Mouse (Mus musculus): ENCODE results near the gene Gm12184. TPM values are rescaled to one million over a fixed set of nuclear protein-coding genes. Genes with fewer than 3 reads are reported as not detected.

The Gm12184 gene
- polyA plus RNA-seq, 1 experiment from 2014 or later, result 4.4 TPM

GRCm38 (mm10) chr11:48862784-48863319 lies 36.4 kb upstream of the Gm12184 start:
- Histone ChIP-seq H3K27me3 (replicated peaks; ENCODE audit: insufficient read depth, low read length) (no peaks in the 10 kb centered on the region), H3K4me2 (replicated peaks; ENCODE audit: low read depth, low read length) (no peak overlapping the region), H3K4me3 (ENCODE audit: low read depth, low read length) (no peak overlapping the region), H3K9me3 (ENCODE audit: low read length) (no peaks in the 10 kb centered on the region), H3K4me1 (ENCODE audit: insufficient read depth, low read depth, low read length) (no peaks in the 10 kb centered on the region; the same call in 1 of the 2 replicates), H3K36me3 (ENCODE audit: insufficient read depth, low read length) (peaks cover 5% of the 10 kb centered on the region), H3K9ac (replicated peaks; ENCODE audit: low read depth) (no peak overlapping the region), H3K27ac (ENCODE audit: low read length) (no peak overlapping the region)
- no peak for DNase-seq (ENCODE audit: low spot score)
- 73% methylated on average over 1 of the region's 1 CpGs for WGBS
- TF ChIP-seq EP300 (IDR thresholded peaks at IDR 0.05) (no peak), CTCF (IDR thresholded peaks at IDR 0.05) (no peak)
- ATAC-seq, result no peak

GRCm38 (mm10) chr11:48859014-48859413 lies 32.6 kb upstream of the Gm12184 start:
- Histone ChIP-seq H3K9me3 (ENCODE audit: low read length) (no peaks in the 10 kb centered on the region), H3K27ac (ENCODE audit: low read length) (no peak overlapping the region), H3K36me3 (ENCODE audit: insufficient read depth, low read length) (no peaks in the 10 kb centered on the region), H3K4me3 (ENCODE audit: low read depth, low read length) (no peak overlapping the region), H3K27me3 (replicated peaks; ENCODE audit: insufficient read depth, low read length) (no peaks in the 10 kb centered on the region), H3K4me2 (replicated peaks; ENCODE audit: low read depth, low read length) (no peak overlapping the region), H3K9ac (replicated peaks; ENCODE audit: low read depth) (no peak overlapping the region), H3K4me1 (ENCODE audit: insufficient read depth, low read depth, low read length) (no peaks in the 10 kb centered on the region; the same call in 1 of the 2 replicates)
- TF ChIP-seq EP300 (IDR thresholded peaks at IDR 0.05), result no peak
- peak; percentile 91 for TF ChIP-seq CTCF (IDR thresholded peaks at IDR 0.05)
- ATAC-seq, result no peak
- peak; percentile 83 for DNase-seq (ENCODE audit: low spot score)
- whole genome bisulfite sequencing, result 0% methylated on average over 6 of the region's 6 CpGs

GRCm38 (mm10) chr11:48853474-48854180 lies 27.2 kb upstream of the Gm12184 start:
- ATAC-seq, result peak; percentile 33
- TF ChIP-seq CTCF (IDR thresholded peaks at IDR 0.05) (peak; percentile 49), EP300 (IDR thresholded peaks at IDR 0.05) (no peak)
- Histone ChIP-seq H3K36me3 (ENCODE audit: insufficient read depth, low read length) (no peaks in the 10 kb centered on the region), H3K9me3 (ENCODE audit: low read length) (no peaks in the 10 kb centered on the region), H3K4me2 (replicated peaks; ENCODE audit: low read depth, low read length) (peak overlapping the region; percentile 59), H3K9ac (replicated peaks; ENCODE audit: low read depth) (no peak overlapping the region; the same call in 1 of the 2 replicates), H3K27ac (ENCODE audit: low read length) (no peak overlapping the region), H3K27me3 (replicated peaks; ENCODE audit: insufficient read depth, low read length) (no peaks in the 10 kb centered on the region), H3K4me1 (ENCODE audit: insufficient read depth, low read depth, low read length) (peaks cover 5% of the 10 kb centered on the region; the same call in 1 of the 2 replicates), H3K4me3 (ENCODE audit: low read depth, low read length) (peak overlapping the region; percentile 48)
- under 1% methylated on average over 31 of the region's 31 CpGs for WGBS
- peak; percentile 78 for DNase-seq (ENCODE audit: low spot score)

- DNase-seq (ENCODE audit: low spot score), result no peak
- Histone ChIP-seq H3K4me2 (replicated peaks; ENCODE audit: low read depth, low read length) (peak overlapping the region; percentile 59), H3K9me3 (ENCODE audit: low read length) (no peaks in the 10 kb centered on the region), H3K4me1 (ENCODE audit: insufficient read depth, low read depth, low read length) (peaks cover 5% of the 10 kb centered on the region; the same call in 1 of the 2 replicates), H3K36me3 (ENCODE audit: insufficient read depth, low read length) (no peaks in the 10 kb centered on the region), H3K4me3 (ENCODE audit: low read depth, low read length) (peak overlapping the region; percentile 48), H3K27ac (ENCODE audit: low read length) (no peak overlapping the region), H3K27me3 (replicated peaks; ENCODE audit: insufficient read depth, low read length) (no peaks in the 10 kb centered on the region), H3K9ac (replicated peaks; ENCODE audit: low read depth) (peak overlapping the region; percentile 24; the same call in 1 of the 2 replicates)
- TF ChIP-seq EP300 (IDR thresholded peaks at IDR 0.05) (no peak), CTCF (IDR thresholded peaks at IDR 0.05) (no peak)
- WGBS, result 10% methylated on average over 23 of the region's 23 CpGs
- no peak for ATAC-seq
These were observed 26.4 kb upstream of the Gm12184 start for GRCm38 (mm10) chr11:48852624-48853473.

- 79% methylated on average over 4 of the region's 4 CpGs for WGBS
- 0 out of 2 replicates have a peak, but pooled peaks cover 5% of the 10 kb centered on the region for H3K4me1 ChIP-seq (ENCODE audit: insufficient read depth, low read depth, low read length)
- H3K27me3 ChIP-seq (replicated peaks; ENCODE audit: insufficient read depth, low read length), result no peaks in the 10 kb centered on the region
- no peak overlapping the region for H3K9ac ChIP-seq (replicated peaks; ENCODE audit: low read depth)
- DNase-seq (ENCODE audit: low spot score) (no peak), ATAC-seq (no peak)
- H3K36me3 ChIP-seq (ENCODE audit: insufficient read depth, low read length), result no peaks in the 10 kb centered on the region
- no peak overlapping the region for H3K4me2 ChIP-seq (replicated peaks; ENCODE audit: low read depth, low read length)
- no peak overlapping the region for H3K4me3 ChIP-seq (ENCODE audit: low read depth, low read length)
- TF ChIP-seq CTCF (IDR thresholded peaks at IDR 0.05), result no peak
- no peak for TF ChIP-seq EP300 (IDR thresholded peaks at IDR 0.05)
- no peak overlapping the region for H3K27ac ChIP-seq (ENCODE audit: low read length)
- no peaks in the 10 kb centered on the region for H3K9me3 ChIP-seq (ENCODE audit: low read length)
These were observed 25.7 kb upstream of the Gm12184 start for GRCm38 (mm10) chr11:48852190-48852589.
